In genomic region chr8:91538109-91538508, GRCm38 (mm10) we compare ENCODE assay signal across 21 mouse cellular contexts.
DNase-seq lines count a peak whose midpoint lies in the region; ATAC-seq lines count a peak whose summit lies in the region.
"Had no signal": no experiment of that assay in that cellular context is flagged by ENCODE, and none has a peak within 500 bp of the region (broad histone marks: within the 10 kb centered on the region; RNA-seq: fewer than 3 reads in every experiment).

No protein-coding gene starts in this region.

- peak; percentile 23; the same call in 1 of the 2 replicates for ATAC-seq in neural tube, embryonic 13.5 days (ENCODE audit: low read depth)
- peak; percentile 86 for ATAC-seq in kidney, embryonic 15.5 days (replicated peaks; ENCODE audit: low FRiP score)
- ATAC-seq: activated CD4-positive, CD25-positive, alpha-beta regulatory T cell, adult 4 months; CD4-positive, CD25-positive, alpha-beta regulatory T cell, adult 4 months; hindbrain, postnatal 0 days; midbrain, embryonic 13.5 days had no signal

- H3K4me3 ChIP-seq in neural tube, embryonic 13.5 days, result no peak overlapping the region
- H3K4me3 ChIP-seq in kidney, embryonic 15.5 days (replicated peaks), result no peak overlapping the region
- H3K4me3 ChIP-seq: heart, embryonic 15.5 days; limb, embryonic 12.5 days; midbrain, embryonic 13.5 days had no signal

- no peak overlapping the region for H3K4me2 ChIP-seq in neural tube, embryonic 13.5 days
- H3K4me2 ChIP-seq in kidney, embryonic 15.5 days, result no peak overlapping the region
- H3K4me2 ChIP-seq: heart, embryonic 15.5 days; limb, embryonic 12.5 days; midbrain, embryonic 13.5 days had no signal

- 63% methylated on average over 9 of the region's 9 CpGs for WGBS in neural tube, embryonic 13.5 days
- WGBS in kidney, embryonic 15.5 days, result 54% methylated on average over 9 of the region's 9 CpGs

- H3K27me3 ChIP-seq in neural tube, embryonic 13.5 days, result peaks cover 28% of the 10 kb centered on the region
- H3K27me3 ChIP-seq in kidney, embryonic 15.5 days, result no peaks in the 10 kb centered on the region
- H3K27me3 ChIP-seq: heart, embryonic 15.5 days had no signal

- no peak overlapping the region for H3K9ac ChIP-seq in neural tube, embryonic 13.5 days
- no peak overlapping the region for H3K9ac ChIP-seq in kidney, embryonic 15.5 days
- H3K9ac ChIP-seq: heart, embryonic 15.5 days; limb, embryonic 12.5 days; midbrain, embryonic 13.5 days had no signal

- DNase-seq in kidney, adult 9 months, result peak; percentile 62
- no peak for DNase-seq in kidney, postnatal 4 days
- DNase-seq in neural tube, embryonic 10.5 days (ENCODE audit: extremely low spot score, low spot score), result no peak
- no peak for DNase-seq in gastrocnemius, postnatal 4 days (ENCODE audit: low spot score in 2 of 2)
- DNase-seq in embryo, embryonic 11 days, result no peak
- DNase-seq: adrenal gland, postnatal 10 days; cerebellum, postnatal 10 days; gastrocnemius, postnatal 14 days; heart, postnatal 4 days; lung, adult 2 months; right cerebral cortex, postnatal 14 days; spleen, adult 18-20 months; thymus, postnatal 25 days had no signal

- no peaks in the 10 kb centered on the region for H3K36me3 ChIP-seq in neural tube, embryonic 13.5 days
- H3K36me3 ChIP-seq in kidney, embryonic 15.5 days, result no peaks in the 10 kb centered on the region
- H3K36me3 ChIP-seq: heart, embryonic 15.5 days; limb, embryonic 12.5 days had no signal

- no peak overlapping the region for H3K27ac ChIP-seq in neural tube, embryonic 13.5 days (replicated peaks)
- no peak overlapping the region for H3K27ac ChIP-seq in kidney, embryonic 15.5 days
- H3K27ac ChIP-seq: heart, embryonic 15.5 days; hindbrain, postnatal 0 days; limb, embryonic 12.5 days; midbrain, embryonic 13.5 days had no signal

- no peaks in the 10 kb centered on the region for H3K9me3 ChIP-seq in neural tube, embryonic 13.5 days
- H3K9me3 ChIP-seq in kidney, embryonic 15.5 days (replicated peaks), result no peaks in the 10 kb centered on the region
- H3K9me3 ChIP-seq: heart, embryonic 15.5 days; limb, embryonic 12.5 days; midbrain, embryonic 13.5 days had no signal

- H3K4me1 ChIP-seq in neural tube, embryonic 13.5 days (replicated peaks), result peaks cover 45% of the 10 kb centered on the region
- H3K4me1 ChIP-seq in kidney, embryonic 15.5 days, result peaks cover 33% of the 10 kb centered on the region
